Mouse (Mus musculus): ENCODE measurements at regions not wholly inside any gene's neighbourhood (a gene's known extent, or its start where the extent isn't known, plus 50 kb on each side); places are given as distances from the start of the nearest gene placed in this dataset.

DNA sequence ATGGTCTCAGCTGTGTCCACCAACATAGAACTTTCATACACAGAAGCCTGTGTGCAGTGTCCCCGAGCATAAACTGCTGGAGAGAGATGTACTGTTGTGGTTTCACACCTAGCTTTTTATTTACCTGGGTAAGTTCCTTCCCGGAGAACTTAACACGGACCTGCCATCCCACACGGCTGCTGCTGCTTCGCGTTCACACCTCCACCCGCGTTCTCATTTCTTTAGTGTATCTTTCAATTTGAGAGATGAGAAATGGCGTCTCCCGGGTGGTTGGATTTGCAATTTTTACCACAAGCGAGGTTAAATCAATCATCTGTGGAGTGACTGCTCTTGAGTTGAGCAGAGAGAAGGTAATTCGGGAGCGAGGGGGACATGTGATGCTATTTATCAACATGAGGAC, 223.0 kb downstream of the Suds3 start:
- Histone ChIP-seq H3K4me2 (no peak overlapping the region), H3K9ac (ENCODE audit: low read depth, low read length) (no peak overlapping the region), H3K36me3 (ENCODE audit: control insufficient read depth, insufficient read depth, low read length) (no peaks in the 10 kb centered on the region), H3K4me1 (ENCODE audit: control insufficient read depth, insufficient read depth, low read length) (no peaks in the 10 kb centered on the region), H3K27ac (ENCODE audit: low read depth, low read length) (no peak overlapping the region), H3K4me3 (ENCODE audit: low read depth, low read length) (no peak overlapping the region), H3K9me3 (replicated peaks; ENCODE audit: control insufficient read depth, low read length) (no peaks in the 10 kb centered on the region), H3K27me3 (ENCODE audit: control insufficient read depth, insufficient read depth, low read length) (no peaks in the 10 kb centered on the region)
- 81% methylated on average over 13 of the region's 13 CpGs for WGBS (ENCODE audit: insufficient replicate concordance)
- no peak for ATAC-seq (replicated peaks; ENCODE audit: insufficient number of reproducible peaks, low FRiP score, low TSS enrichment)

DNA sequence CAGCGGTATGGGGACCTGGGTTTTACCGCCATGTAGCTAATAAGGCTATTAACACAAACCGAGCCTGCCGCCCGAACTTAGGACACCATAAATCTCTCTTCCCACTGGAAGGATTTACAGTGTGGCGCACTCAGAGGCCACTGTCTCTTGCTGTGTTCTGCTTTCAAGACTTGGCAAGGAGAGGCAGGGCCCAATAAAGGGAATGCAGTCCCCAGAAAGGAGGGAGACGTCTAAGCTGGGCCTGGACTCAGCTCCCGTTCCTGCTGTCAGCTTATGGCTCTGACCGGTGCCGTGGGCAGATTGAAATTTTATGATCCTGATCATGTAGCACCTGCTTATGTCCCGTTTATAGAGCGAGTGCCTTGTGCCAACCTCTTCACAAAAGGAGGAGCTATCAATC, 226.7 kb downstream of the Suds3 start:
- ATAC-seq (replicated peaks; ENCODE audit: insufficient number of reproducible peaks, low FRiP score, low TSS enrichment): no peak
- H3K36me3 ChIP-seq (ENCODE audit: control insufficient read depth, insufficient read depth, low read length): no peaks in the 10 kb centered on the region

DNA sequence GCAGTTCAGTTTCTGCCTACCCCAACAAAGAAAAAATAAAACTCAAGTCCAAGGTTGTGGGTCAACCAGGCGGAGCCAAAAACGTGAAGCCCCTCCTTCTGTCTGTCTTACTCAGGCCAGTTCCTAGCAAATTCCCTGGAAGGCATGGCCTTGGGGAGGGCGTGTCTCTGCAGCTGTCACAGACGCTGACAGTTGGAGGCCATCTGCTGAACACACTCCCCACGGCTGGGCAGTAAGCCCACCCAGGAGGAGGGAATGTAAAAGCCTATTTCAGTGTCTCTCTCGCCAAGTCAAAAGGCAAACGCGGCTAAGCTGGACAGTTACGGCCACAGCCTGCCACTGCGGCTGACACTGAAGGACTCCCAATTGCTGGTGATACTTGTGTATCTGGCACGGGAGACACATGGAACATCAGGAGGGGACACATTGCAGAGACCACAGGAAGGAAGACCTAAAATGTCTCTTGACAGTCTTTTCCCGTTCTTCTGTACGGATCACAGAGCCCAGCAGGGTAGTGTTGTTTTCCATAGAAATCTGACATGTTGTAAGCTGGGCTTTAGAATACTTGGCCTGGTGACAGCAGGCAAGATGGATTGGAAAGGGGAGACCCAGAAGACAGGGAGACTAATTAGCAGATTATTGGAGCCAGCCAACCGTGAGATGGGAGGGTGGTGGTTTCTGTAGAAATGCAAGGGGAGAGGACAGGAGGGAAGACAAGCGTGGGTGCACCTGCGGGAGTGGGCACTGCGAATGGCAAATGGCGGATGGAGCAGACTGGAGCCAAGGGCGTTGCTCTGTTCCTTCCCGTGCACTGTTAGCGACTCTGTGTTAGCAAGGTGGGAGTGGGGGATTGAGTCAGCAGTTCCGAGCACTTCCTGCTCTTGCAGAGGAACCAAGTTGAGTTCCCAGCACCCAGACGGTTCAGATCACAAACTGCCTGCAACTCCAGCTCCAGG, 229.5 kb downstream of the Suds3 start:
- no peak overlapping the region for H3K27ac ChIP-seq (ENCODE audit: low read depth, low read length)
- WGBS (ENCODE audit: insufficient replicate concordance): 67% methylated on average over 23 of the region's 23 CpGs
- H3K4me1 ChIP-seq (ENCODE audit: control insufficient read depth, insufficient read depth, low read length): no peaks in the 10 kb centered on the region
- no peaks in the 10 kb centered on the region for H3K36me3 ChIP-seq (ENCODE audit: control insufficient read depth, insufficient read depth, low read length)
- H3K4me3 ChIP-seq (ENCODE audit: low read depth, low read length): no peak overlapping the region
- no peak for ATAC-seq (replicated peaks; ENCODE audit: insufficient number of reproducible peaks, low FRiP score, low TSS enrichment)
- no peaks in the 10 kb centered on the region for H3K27me3 ChIP-seq (ENCODE audit: control insufficient read depth, insufficient read depth, low read length)
- H3K9ac ChIP-seq (ENCODE audit: low read depth, low read length): no peak overlapping the region
- H3K9me3 ChIP-seq (replicated peaks; ENCODE audit: control insufficient read depth, low read length): no peaks in the 10 kb centered on the region
- no peak overlapping the region for H3K4me2 ChIP-seq

More for the DNA sequence above, 226.7 kb downstream of the Suds3 start:
- no peak overlapping the region for H3K4me2 ChIP-seq
- H3K27me3 ChIP-seq (ENCODE audit: control insufficient read depth, insufficient read depth, low read length): no peaks in the 10 kb centered on the region
- H3K4me3 ChIP-seq (ENCODE audit: low read depth, low read length): no peak overlapping the region
- H3K9ac ChIP-seq (ENCODE audit: low read depth, low read length): no peak overlapping the region
- H3K27ac ChIP-seq (ENCODE audit: low read depth, low read length): no peak overlapping the region
- H3K9me3 ChIP-seq (replicated peaks; ENCODE audit: control insufficient read depth, low read length): no peaks in the 10 kb centered on the region
- no peaks in the 10 kb centered on the region for H3K4me1 ChIP-seq (ENCODE audit: control insufficient read depth, insufficient read depth, low read length)
- 80% methylated on average over 12 of the region's 12 CpGs for WGBS (ENCODE audit: insufficient replicate concordance)

DNA sequence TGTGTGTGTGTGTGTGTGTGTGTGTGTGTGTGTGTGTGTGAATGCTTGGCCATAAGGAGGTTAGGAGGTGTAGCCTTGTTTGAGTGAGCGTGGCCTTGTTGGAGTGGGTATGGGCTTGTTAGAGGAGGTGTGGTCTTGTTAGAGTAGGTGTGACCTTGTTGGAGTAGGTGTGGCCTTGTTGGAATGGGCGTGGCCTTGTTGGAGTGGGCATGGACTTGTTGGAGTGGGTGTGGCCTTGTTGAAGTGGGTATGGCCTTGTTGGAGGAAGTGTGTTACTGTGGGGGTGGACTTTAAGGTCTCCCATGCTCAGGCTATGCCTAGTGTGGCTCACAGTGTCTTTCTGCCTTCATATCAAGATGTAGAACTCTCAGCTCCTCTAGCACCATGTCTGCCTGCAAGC, 236.2 kb downstream of the Suds3 start:
- no peak overlapping the region for H3K27ac ChIP-seq (ENCODE audit: low read depth, low read length)
- no peak overlapping the region for H3K9ac ChIP-seq (ENCODE audit: low read depth, low read length)
- no peak overlapping the region for H3K4me2 ChIP-seq
- H3K4me3 ChIP-seq (ENCODE audit: low read depth, low read length): no peak overlapping the region
- ATAC-seq (replicated peaks; ENCODE audit: insufficient number of reproducible peaks, low FRiP score, low TSS enrichment): no peak
- H3K9me3 ChIP-seq (replicated peaks; ENCODE audit: control insufficient read depth, low read length): no peaks in the 10 kb centered on the region
- no peaks in the 10 kb centered on the region for H3K4me1 ChIP-seq (ENCODE audit: control insufficient read depth, insufficient read depth, low read length)
- no peaks in the 10 kb centered on the region for H3K27me3 ChIP-seq (ENCODE audit: control insufficient read depth, insufficient read depth, low read length)
- H3K36me3 ChIP-seq (ENCODE audit: control insufficient read depth, insufficient read depth, low read length): no peaks in the 10 kb centered on the region
- WGBS (ENCODE audit: insufficient replicate concordance): 64% methylated on average over 2 of the region's 2 CpGs

DNA sequence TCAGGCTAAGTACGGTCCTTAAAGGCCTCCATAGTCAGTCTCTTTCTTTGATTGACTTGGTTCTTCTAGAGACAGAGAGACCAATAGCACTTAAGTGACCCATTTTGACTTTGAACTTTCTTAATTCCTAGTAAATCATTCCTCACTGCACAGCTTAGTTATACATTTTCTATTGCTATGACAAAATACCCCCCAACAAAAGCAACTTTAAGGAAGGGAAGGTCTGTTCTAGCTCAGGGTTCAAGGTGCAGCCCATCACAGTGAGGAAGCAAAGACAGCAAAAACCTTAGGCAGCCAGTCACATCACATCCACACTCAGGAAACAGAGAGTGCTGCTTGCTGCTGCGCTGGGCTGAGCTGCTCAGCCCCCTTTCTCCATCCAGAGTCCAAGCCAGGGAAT, 241.0 kb downstream of the Suds3 start:
- no peak overlapping the region for H3K4me3 ChIP-seq (ENCODE audit: low read depth, low read length)
- no peak overlapping the region for H3K27ac ChIP-seq (ENCODE audit: low read depth, low read length)
- WGBS (ENCODE audit: insufficient replicate concordance): 62% methylated on average over 2 of the region's 2 CpGs
- no peak for ATAC-seq (replicated peaks; ENCODE audit: insufficient number of reproducible peaks, low FRiP score, low TSS enrichment)
- H3K27me3 ChIP-seq (ENCODE audit: control insufficient read depth, insufficient read depth, low read length): no peaks in the 10 kb centered on the region
- no peak overlapping the region for H3K9ac ChIP-seq (ENCODE audit: low read depth, low read length)
- no peaks in the 10 kb centered on the region for H3K36me3 ChIP-seq (ENCODE audit: control insufficient read depth, insufficient read depth, low read length)
- H3K4me2 ChIP-seq: no peak overlapping the region
- no peaks in the 10 kb centered on the region for H3K4me1 ChIP-seq (ENCODE audit: control insufficient read depth, insufficient read depth, low read length)
- no peaks in the 10 kb centered on the region for H3K9me3 ChIP-seq (replicated peaks; ENCODE audit: control insufficient read depth, low read length)

DNA sequence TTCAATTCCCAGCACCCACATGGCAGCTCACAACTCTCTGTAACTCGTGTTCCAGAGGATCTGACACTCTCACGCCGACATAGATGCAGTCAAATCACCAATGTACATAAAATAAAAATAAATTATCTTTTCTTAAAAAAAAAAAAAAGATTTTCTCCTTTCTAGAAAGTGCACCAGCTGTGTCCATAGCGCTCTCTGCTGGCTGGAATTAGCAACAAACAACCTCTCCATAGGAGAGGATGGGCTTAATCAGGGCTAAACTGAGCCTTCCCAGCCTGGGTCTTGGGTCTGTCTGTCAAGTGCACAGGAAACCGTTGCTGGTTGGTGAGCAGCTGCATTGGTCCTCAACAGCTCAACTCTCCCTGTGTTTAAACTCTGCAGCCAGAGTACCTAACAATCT, 247.8 kb downstream of the Suds3 start:
- Histone ChIP-seq H3K4me1 (ENCODE audit: control insufficient read depth, insufficient read depth, low read length) (no peaks in the 10 kb centered on the region), H3K9ac (ENCODE audit: low read depth, low read length) (no peak overlapping the region), H3K9me3 (replicated peaks; ENCODE audit: control insufficient read depth, low read length) (no peaks in the 10 kb centered on the region), H3K4me2 (no peak overlapping the region), H3K4me3 (ENCODE audit: low read depth, low read length) (no peak overlapping the region), H3K36me3 (ENCODE audit: control insufficient read depth, insufficient read depth, low read length) (no peaks in the 10 kb centered on the region), H3K27me3 (ENCODE audit: control insufficient read depth, insufficient read depth, low read length) (no peaks in the 10 kb centered on the region), H3K27ac (ENCODE audit: low read depth, low read length) (no peak overlapping the region)
- WGBS (ENCODE audit: insufficient replicate concordance): 68% methylated on average over 5 of the region's 5 CpGs
- no peak for ATAC-seq (replicated peaks; ENCODE audit: insufficient number of reproducible peaks, low FRiP score, low TSS enrichment)

DNA sequence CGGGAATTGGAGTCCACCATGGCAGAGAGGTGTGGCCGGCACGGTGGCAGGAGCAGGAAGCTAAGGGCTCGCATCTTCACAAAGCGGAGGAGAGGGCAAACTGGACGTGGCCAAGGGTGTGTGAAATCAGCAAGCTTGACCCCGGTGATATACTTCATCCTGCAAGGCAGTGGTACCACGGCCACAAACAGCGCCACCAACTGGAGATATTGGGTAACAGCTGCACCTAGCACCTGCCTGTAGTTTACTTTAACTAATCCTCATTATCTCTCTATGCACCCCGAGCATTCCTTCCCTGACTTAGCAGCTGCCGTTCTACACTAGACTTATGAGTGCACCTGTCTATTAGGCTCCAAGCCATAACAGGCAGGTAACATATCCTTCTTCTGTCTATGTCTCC, 251.6 kb downstream of the Suds3 start:
- Histone ChIP-seq H3K27ac (ENCODE audit: low read depth, low read length) (no peak overlapping the region), H3K9me3 (replicated peaks; ENCODE audit: control insufficient read depth, low read length) (no peaks in the 10 kb centered on the region), H3K4me2 (no peak overlapping the region), H3K9ac (ENCODE audit: low read depth, low read length) (no peak overlapping the region), H3K4me1 (ENCODE audit: control insufficient read depth, insufficient read depth, low read length) (no peaks in the 10 kb centered on the region), H3K36me3 (ENCODE audit: control insufficient read depth, insufficient read depth, low read length) (no peaks in the 10 kb centered on the region), H3K4me3 (ENCODE audit: low read depth, low read length) (no peak overlapping the region), H3K27me3 (ENCODE audit: control insufficient read depth, insufficient read depth, low read length) (no peaks in the 10 kb centered on the region)
- no peak for ATAC-seq (replicated peaks; ENCODE audit: insufficient number of reproducible peaks, low FRiP score, low TSS enrichment)
- 80% methylated on average over 11 of the region's 11 CpGs for WGBS (ENCODE audit: insufficient replicate concordance)

DNA sequence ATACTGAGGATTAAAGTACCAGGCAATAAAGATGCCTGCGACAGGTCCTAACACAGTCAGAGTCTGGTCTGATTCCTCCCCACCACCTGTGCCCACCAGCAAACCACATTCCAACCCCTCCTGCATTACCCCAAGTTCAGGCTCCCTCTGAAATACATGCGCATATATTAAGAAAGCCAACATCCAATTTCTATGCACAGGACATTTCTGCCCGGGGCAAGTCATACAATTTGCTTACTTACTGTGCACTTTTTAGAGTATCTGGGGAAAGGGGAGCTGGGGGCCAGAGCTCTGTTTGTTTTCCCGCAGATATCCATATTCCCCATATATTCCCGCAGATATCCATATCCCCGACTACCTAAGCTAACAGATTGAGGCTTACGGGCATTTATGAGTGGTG, 261.1 kb upstream of the Srrm4 start:
- no peaks in the 10 kb centered on the region for H3K9me3 ChIP-seq (replicated peaks; ENCODE audit: control insufficient read depth, low read length)
- no peak overlapping the region for H3K4me2 ChIP-seq
- no peaks in the 10 kb centered on the region for H3K27me3 ChIP-seq (ENCODE audit: control insufficient read depth, insufficient read depth, low read length)
- no peaks in the 10 kb centered on the region for H3K4me1 ChIP-seq (ENCODE audit: control insufficient read depth, insufficient read depth, low read length)
- no peak for ATAC-seq (replicated peaks; ENCODE audit: insufficient number of reproducible peaks, low FRiP score, low TSS enrichment)
- H3K36me3 ChIP-seq (ENCODE audit: control insufficient read depth, insufficient read depth, low read length): no peaks in the 10 kb centered on the region
- no peak overlapping the region for H3K4me3 ChIP-seq (ENCODE audit: low read depth, low read length)
- no peak overlapping the region for H3K9ac ChIP-seq (ENCODE audit: low read depth, low read length)
- H3K27ac ChIP-seq (ENCODE audit: low read depth, low read length): no peak overlapping the region
- 84% methylated on average over 7 of the region's 7 CpGs for WGBS (ENCODE audit: insufficient replicate concordance)

DNA sequence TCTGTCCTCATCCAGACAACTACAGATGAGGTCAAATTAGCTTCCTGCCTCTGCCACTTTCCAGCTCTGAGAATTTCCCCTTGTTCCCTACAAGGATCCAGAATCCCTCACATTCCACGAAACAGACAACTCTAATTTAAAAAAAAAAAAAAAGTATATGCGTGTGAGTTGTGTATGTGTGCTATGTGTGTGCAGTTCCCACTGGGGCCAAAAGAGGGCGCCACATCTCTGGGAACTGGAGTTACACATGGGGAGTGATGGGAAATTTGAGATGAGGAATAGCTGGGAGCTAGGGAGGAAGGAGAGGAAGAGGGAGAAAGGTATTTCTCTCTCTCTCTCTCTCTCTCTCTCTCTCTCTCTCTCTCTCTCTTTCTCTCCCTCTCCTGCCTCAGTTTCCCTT, 240.3 kb upstream of the Srrm4 start:
- WGBS (ENCODE audit: insufficient replicate concordance): 64% methylated on average over 3 of the region's 3 CpGs
- peaks cover 2% of the 10 kb centered on the region; the same call in 1 of the 2 replicates for H3K9me3 ChIP-seq (replicated peaks; ENCODE audit: control insufficient read depth, low read length)
- H3K4me2 ChIP-seq: no peak overlapping the region
- no peaks in the 10 kb centered on the region for H3K36me3 ChIP-seq (ENCODE audit: control insufficient read depth, insufficient read depth, low read length)
- no peaks in the 10 kb centered on the region for H3K27me3 ChIP-seq (ENCODE audit: control insufficient read depth, insufficient read depth, low read length)
- no peak overlapping the region for H3K9ac ChIP-seq (ENCODE audit: low read depth, low read length)
- no peak overlapping the region for H3K27ac ChIP-seq (ENCODE audit: low read depth, low read length)
- no peak overlapping the region for H3K4me3 ChIP-seq (ENCODE audit: low read depth, low read length)
- H3K4me1 ChIP-seq (ENCODE audit: control insufficient read depth, insufficient read depth, low read length): no peaks in the 10 kb centered on the region
- ATAC-seq (replicated peaks; ENCODE audit: insufficient number of reproducible peaks, low FRiP score, low TSS enrichment): no peak
